Mouse (Mus musculus): Measurements from ENCODE around the gene Cab39. TPM values are rescaled to one million over a fixed set of nuclear protein-coding genes. Genes with fewer than 3 reads are reported as not detected.

Cab39 gene
- polyA plus RNA-seq, 1 experiment from 2014 or later = 74.3 TPM

GRCm38 (mm10) chr1:85864383-85864782 is 71.1 kb downstream of the Cab39 start:
- no peak for TF ChIP-seq CTCF (IDR thresholded peaks at IDR 0.05)
- no peaks in the 10 kb centered on the region for H3K27me3 ChIP-seq
- ATAC-seq = no peak
- in situ Hi-C loops (cut with MboI; ENCODE audit: low pct_unique_long_range_greater_than_20kb) = no loop called here
- POLR2A ChIA-PET = no interaction called here
- no peak for DNase-seq (ENCODE audit: low read depth, low spot score)
- CTCF ChIA-PET = no interaction called here

DNA sequence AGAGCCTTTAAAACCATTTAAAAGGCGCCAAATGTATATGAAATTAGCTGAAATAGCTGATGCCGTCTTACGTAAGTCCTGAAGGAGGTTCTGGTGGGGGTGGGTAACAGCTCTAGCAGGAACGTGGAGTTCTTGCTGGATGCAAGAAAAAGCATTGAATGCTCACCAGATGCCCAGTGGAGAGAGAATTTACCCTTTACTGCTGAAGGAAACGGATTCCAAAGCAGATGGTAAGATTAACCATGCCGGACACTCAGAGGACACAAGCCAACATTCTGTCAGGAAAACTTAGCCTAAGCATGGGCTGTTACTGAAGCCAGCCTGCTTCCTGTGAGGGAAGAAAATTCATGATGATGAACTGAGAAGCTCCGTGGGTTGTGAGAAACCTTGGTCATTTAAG is 76.8 kb downstream of the Cab39 start:
- ChIA-PET POLR2A (no interaction called here), CTCF (no interaction called here)
- no peaks in the 10 kb centered on the region for H3K27me3 ChIP-seq
- no peak for TF ChIP-seq CTCF (IDR thresholded peaks at IDR 0.05)
- ATAC-seq (no peak), DNase-seq (ENCODE audit: low read depth, low spot score) (no peak)
- in situ Hi-C loops (cut with MboI; ENCODE audit: low pct_unique_long_range_greater_than_20kb) = no loop called here

DNA sequence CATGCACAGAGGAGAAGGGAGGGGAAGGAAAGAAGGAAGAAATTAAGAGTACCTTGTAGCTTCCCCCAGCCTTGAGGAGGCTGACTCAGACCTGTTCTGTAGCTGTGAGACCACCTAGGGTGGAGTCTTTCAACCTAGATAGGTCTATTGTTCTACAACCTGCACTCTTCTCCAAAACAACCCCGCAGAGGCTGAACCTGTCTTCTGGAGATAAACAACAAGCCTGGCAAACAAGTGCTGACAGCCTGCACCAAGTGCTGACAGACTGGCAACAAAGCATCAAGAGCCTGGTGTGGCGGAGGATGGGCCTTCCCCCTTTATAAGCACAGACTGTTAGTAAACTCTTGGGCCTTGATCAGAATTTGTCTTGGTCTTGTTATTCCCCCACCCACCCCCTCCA is 77.3 kb downstream of the Cab39 start:
- DNase-seq (ENCODE audit: low read depth, low spot score) (no peak), ATAC-seq (no peak)
- TF ChIP-seq CTCF (IDR thresholded peaks at IDR 0.05) = no peak
- ChIA-PET POLR2A (no interaction called here), CTCF (no interaction called here)
- H3K27me3 ChIP-seq = no peaks in the 10 kb centered on the region
- in situ Hi-C loops (cut with MboI; ENCODE audit: low pct_unique_long_range_greater_than_20kb) = no loop called here

DNA sequence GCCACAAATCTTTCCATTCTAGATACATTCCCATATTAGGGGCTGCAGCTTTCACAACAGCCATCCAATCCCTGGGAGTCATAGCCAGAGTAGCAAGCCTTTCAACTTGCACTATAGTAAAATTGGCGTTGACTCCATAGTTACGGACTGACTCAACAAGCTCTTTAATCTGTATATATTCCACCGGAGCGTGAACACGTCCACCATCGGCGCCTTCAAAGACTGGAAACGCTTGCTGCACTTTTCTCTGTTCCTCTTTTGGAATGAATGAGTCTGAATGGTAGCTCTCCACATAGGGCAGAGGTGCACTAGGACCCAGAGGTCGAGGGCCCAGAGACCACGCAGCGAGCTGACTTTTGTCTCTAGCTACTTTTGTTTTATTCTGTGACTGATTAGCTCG is 88.8 kb downstream of the Cab39 start:
- ChIA-PET CTCF (no interaction called here), POLR2A (no interaction called here)
- DNase-seq (ENCODE audit: low read depth, low spot score) = no peak
- TF ChIP-seq CTCF (IDR thresholded peaks at IDR 0.05) = no peak
- H3K27me3 ChIP-seq = no peaks in the 10 kb centered on the region
- in situ Hi-C loops (cut with MboI; ENCODE audit: low pct_unique_long_range_greater_than_20kb) = no loop called here
- no peak for ATAC-seq

DNA sequence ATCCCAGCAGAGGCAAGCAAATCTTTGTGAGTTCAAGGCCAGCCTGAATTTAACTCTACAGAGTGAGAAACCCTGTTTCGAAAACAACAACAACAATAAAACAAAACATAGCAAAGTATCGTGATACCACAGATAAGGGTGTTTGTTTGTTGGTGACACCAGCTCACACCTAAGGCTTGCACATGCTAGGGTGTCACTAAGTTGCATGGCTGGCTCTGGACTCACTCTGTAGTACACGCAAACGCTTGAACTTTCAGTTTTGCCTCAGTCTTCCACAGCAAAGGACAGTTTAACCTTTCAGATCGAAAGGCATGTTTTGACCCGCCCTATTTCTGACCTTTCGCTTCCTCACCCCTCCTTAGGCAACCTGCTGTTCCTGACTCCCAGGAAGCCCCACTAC is 94.0 kb downstream of the Cab39 start:
- peaks cover 11% of the 10 kb centered on the region for H3K27me3 ChIP-seq
- CTCF ChIA-PET = no interaction called here
- POLR2A ChIA-PET = no interaction called here
- ATAC-seq (no peak), DNase-seq (ENCODE audit: low read depth, low spot score) (no peak)
- in situ Hi-C loops (cut with MboI; ENCODE audit: low pct_unique_long_range_greater_than_20kb) = no loop called here
- no peak for TF ChIP-seq CTCF (IDR thresholded peaks at IDR 0.05)

DNA sequence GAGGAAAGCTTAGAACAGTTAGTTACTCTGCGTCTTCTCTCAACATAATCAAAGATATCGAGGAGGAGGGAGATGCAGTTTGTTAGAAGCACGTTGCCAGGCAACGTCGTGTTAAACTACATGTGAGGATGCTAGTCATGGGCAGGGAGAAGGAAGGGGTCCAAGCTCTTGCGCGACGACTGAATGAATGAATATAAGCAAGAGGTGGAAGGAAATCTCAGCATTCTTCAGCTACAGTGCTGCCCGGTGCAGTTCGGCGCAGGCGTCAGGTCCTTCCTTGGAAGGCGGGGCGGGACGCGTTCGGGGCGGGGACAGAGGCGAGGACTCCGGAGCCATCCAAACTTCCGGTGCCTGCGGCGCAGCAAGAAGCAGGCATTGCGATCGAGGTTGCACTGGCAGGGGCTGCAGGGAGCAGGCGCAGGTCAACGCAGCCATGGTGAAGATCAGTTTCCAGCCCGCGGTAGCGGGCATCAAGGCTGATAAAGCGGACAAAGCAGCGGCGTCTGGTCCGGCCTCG is 101.0 kb downstream of the Cab39 start, which contains the start of gene Itm2c:
Itm2c (plus strand) TSS at position 51 of the 517 bp plus-strand sequence.
- peak; percentile 98 for ATAC-seq
- peak; percentile 39 for DNase-seq (ENCODE audit: low read depth, low spot score)
- peaks cover 5% of the 10 kb centered on the region for H3K27me3 ChIP-seq
- ChIA-PET POLR2A (no interaction called here), CTCF (no interaction called here)
- in situ Hi-C loops (cut with MboI; ENCODE audit: low pct_unique_long_range_greater_than_20kb) = no loop called here
- TF ChIP-seq CTCF (IDR thresholded peaks at IDR 0.05) = no peak

DNA sequence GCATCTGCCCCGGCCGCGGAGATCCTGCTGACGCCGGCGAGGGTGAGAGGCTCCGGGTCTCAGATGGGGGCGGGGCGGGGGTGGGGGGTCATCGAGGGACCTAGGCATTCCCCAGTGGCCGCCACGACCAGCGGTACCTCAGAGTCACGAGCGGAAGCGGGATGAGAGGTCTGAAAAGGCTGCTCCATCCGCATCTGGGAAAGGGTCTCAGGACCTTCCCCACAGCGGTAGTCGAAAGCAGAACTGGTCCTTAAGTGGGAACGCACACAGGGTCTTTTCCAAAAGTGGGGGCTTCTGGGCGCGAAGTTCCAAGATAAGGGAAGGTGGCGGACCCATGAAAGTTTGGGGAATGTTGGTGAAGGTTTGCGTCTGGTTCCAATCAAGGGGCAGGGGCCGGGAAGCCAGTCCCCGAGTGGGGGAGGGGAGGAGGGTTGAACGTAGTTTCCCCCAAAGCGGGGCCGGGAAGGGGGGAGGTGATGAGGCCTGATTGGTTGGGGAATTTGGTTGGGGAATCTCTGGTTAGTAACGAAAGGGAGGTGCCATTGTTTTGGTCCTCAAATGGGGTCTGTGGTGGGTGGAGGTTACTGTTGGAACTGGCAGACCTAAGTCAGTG is 101.6 kb downstream of the Cab39 start:
- in situ Hi-C loops (cut with MboI; ENCODE audit: low pct_unique_long_range_greater_than_20kb) = no loop called here
- ChIA-PET POLR2A (no interaction called here), CTCF (no interaction called here)
- DNase-seq (ENCODE audit: low read depth, low spot score) (no peak), ATAC-seq (peak; percentile 11)
- no peak for TF ChIP-seq CTCF (IDR thresholded peaks at IDR 0.05)
- H3K27me3 ChIP-seq = peaks cover 2% of the 10 kb centered on the region

- CTCF ChIA-PET = no interaction called here
- POLR2A ChIA-PET = no interaction called here
- TF ChIP-seq CTCF (IDR thresholded peaks at IDR 0.05) = no peak
- peak; percentile 28 for ATAC-seq
- no peak for DNase-seq (ENCODE audit: low read depth, low spot score)
- no peaks in the 10 kb centered on the region for H3K27me3 ChIP-seq
- in situ Hi-C loops (cut with MboI; ENCODE audit: low pct_unique_long_range_greater_than_20kb) = no loop called here
Measured at GRCm38 (mm10) chr1:85895391-85895837, 102.2 kb downstream of the Cab39 start.

GRCm38 (mm10) chr1:85896110-85896509 is 102.9 kb downstream of the Cab39 start:
- CTCF ChIA-PET = no interaction called here
- ATAC-seq = no peak

DNA sequence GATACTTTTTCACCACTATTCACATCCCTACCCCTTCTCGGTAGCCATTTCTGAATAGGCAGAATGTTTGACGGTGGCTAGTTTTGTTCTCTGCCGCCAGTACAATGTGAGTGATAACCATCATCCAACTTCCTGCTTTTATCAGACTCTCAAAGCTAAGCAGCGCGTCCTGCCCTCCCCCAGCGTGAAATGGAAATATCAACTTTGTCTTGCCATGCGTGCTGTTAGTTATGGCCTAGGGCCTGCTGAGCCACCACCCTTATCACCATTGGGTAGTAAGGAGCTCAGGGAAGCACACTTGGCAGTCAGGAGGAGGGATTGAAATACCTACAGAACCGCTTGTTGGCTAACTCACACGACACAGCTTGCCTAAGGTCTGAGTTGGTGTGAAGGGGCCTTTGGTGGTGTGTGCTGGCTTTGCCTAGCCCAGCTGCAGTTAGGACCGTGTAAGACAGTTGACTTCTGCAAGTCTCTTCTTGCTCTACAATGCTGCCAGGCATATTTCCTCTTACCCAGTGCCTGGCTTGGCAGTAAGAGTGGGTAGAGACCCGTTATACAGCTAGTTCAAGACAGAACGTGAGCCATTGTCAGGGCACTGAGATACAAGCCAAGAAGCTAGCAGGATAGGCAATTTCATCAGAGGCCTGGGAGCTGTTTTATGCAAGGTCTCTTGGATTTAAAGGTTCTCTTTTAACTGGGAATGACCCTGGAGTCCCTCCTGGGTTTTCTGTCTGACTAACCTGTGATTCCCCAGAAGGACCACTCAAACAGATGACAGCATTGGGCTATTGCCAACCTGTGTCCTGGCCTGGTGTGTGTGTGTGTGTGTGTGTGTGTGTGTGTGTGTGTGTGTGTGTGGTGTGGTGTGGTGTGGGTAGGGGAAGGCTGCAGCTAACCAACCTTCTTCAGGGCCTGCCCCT is 103.8 kb downstream of the Cab39 start:
- H3K27me3 ChIP-seq = no peaks in the 10 kb centered on the region
- ATAC-seq = no peak
- POLR2A ChIA-PET = interaction anchor here (0.6 to 0.7 kb wide), 2 partner anchors 9 to 12 kb away, joined by 3 to 4 read pairs; no protein-coding TSS in a partner anchor
- DNase-seq (ENCODE audit: low read depth, low spot score) = no peak
- TF ChIP-seq CTCF (IDR thresholded peaks at IDR 0.05) = no peak
- in situ Hi-C loops (cut with MboI; ENCODE audit: low pct_unique_long_range_greater_than_20kb) = no loop called here
- CTCF ChIA-PET = no interaction called here

More at GRCm38 (mm10) chr1:85896110-85896509, 102.9 kb downstream of the Cab39 start:
- no peaks in the 10 kb centered on the region for H3K27me3 ChIP-seq
- POLR2A ChIA-PET = no interaction called here
- TF ChIP-seq CTCF (IDR thresholded peaks at IDR 0.05) = no peak
- in situ Hi-C loops (cut with MboI; ENCODE audit: low pct_unique_long_range_greater_than_20kb) = no loop called here
- DNase-seq (ENCODE audit: low read depth, low spot score) = no peak
